Mouse (Mus musculus): ENCODE results near the gene Spata6. TPM values are rescaled to one million over a fixed set of nuclear protein-coding genes. Genes with fewer than 3 reads are reported as not detected.

Gene Spata6
- total RNA-seq, 2 experiments from 2014 or later: 14.3 to 20.0 TPM

DNA sequence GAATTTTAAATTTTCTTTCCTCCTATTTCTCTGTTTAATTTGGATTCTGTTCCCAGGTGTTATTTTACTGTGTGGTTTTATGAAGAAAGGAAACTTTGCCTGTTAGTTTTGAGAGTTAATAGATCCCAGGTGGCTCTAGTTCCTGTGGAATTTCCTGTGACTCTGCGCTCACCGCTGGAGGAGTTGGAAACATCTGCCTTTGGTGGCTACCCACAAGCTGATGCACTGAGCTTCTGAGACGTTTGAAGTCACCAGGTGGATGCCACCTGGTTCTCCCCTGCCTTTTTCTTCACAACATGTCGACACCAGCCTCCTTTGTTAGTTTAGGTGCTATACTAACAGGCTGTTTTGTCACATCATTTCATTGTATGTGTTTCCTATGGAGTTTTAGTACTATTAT lies 97.7 kb downstream of the Spata6 start:
- ATAC-seq (replicated peaks; ENCODE audit: poor library complexity): no peak

DNA sequence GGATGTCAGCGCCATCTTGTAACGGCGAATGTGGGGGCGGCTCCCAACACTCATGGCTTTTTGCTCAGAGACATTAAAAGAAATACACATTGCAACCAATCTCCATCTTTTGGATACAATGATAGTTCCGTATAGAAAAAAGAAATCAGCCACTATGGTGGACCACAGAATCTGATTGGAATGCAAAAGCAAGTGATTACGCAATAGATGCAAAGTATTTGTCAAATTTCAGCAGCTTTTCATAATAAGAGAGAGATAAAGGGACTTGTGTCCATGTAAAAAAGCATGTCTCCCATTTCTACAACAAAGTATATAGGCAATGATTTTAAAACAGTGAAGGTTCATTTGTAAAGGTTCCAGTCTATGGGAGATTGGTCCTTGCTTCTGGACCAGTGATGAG lies 119.1 kb downstream of the Spata6 start:
- ATAC-seq (replicated peaks; ENCODE audit: poor library complexity): no peak

DNA sequence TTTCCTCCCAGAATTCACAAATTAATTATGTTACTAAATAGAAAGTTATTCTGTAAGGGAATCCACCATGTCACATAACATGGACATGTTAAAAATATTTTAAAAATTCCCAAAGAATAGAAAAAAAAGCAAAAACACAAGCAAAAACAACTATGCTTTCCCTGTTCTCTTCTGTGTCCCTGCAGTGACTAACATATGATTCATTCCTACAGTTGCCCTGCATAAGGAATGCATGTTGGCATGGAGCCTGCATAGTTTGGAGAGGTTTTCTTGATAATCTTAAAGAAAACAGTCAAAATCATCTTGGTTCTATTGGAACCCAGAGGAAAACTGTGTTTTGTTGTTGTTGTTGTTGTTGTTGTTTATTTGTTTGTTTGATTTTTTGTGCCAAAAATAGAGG lies 132.8 kb downstream of the Spata6 start:
- ATAC-seq (replicated peaks; ENCODE audit: poor library complexity): no peak

DNA sequence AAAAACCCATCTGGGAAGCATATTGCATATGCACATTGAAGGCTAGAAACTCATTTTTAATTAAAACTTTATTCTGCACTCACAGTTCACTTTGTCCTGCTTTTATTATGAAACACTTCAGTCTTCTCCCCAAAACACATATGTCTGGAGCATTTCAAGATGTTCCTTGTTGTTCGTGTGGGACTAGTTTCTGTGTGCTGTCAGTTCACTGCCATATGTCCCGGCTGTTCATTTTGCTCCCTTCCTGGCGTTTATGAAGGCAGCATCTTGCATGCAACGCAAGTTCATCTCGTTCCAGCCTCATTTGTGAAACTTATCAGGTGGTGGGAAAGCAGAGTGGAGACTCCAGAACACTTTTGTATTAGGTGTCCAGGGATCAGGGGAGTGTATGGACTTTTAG lies 146.9 kb downstream of the Spata6 start:
- no peak for ATAC-seq (replicated peaks; ENCODE audit: poor library complexity)

DNA sequence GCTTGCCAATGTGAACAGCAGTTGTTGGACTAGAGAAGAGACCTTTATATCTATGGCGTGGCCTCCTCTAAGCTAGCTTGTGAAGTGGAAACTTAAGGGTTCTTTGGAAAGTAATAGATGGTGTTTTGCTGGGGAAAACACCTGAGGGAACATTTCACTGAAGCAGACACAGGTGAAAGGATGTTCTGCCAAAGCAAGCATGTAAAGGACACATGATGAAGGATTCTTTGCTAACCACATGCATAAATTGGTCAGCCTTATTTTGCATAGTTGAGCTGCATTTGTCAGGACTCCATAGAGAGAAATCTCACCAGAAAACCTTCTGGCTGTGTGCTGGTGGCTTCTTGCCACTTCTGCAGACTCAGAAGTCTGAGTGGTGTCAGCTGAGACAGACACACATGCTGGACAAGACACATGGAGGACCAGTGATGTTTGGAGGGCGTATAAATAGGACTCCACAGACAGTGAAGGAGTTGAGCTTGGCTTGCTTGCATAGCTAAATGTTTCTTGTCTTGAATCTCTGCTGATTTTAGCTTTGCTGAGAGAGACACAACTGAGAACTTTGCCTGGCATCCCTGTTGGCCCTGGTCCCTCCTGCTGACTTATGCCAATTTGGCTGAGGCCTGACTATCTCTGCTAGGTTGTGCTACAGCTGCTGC lies 148.1 kb downstream of the Spata6 start:
- ATAC-seq (replicated peaks; ENCODE audit: poor library complexity): no peak

Other genes with a start within 250 kb of the Spata6 start
- gene Slc5a9, start 182.9 kb downstream of the Spata6 start, total RNA-seq (2015): not detected in 2 replicates
- not detected in 2 replicates for gene Slc5a9, start 182.9 kb downstream of the Spata6 start, total RNA-seq (2017)
- gene Skint8, start 199.4 kb downstream of the Spata6 start, total RNA-seq (2015): not detected in 2 replicates
- gene Skint8, start 199.4 kb downstream of the Spata6 start, total RNA-seq (2017): not detected in 2 replicates